Mouse (Mus musculus): Measurements from ENCODE around the gene Unc13a. TPM values are rescaled to one million over a fixed set of nuclear protein-coding genes. Genes with fewer than 3 reads are reported as not detected.

The Unc13a gene
- 97.3 and 110 TPM in 2 replicates for polyA plus RNA-seq (2012; rRNA removed)

DNA sequence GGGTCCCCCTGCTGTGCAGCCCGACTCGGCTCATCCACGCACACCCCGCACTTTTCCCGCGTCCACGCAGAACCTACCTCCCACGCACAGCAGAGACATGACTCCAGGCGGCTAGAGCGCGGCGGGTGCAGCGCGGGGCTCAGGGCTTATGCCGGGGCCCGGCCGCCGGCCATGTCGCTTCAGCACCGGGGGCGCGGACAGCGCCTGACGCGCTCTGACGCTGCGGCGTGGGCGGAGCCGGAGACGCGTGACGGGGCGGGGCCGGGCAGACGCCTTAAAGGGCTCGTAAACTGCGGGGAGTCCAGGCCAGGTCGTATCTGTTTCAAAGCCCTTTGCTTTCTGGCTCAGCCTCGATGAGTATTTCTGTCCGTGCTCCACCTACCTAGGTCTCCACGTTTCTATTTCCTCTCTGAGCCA lies at the start of gene Unc13a:
Unc13a (minus strand) TSS at position 209 of the 417 bp plus-strand sequence.
- peaks cover 37% of the 10 kb centered on the region for H3K4me1 ChIP-seq (ENCODE audit: control insufficient read depth, insufficient read depth, low read length)
- no peaks in the 10 kb centered on the region for H3K27me3 ChIP-seq (ENCODE audit: control insufficient read depth, insufficient read depth, low read length)
- peak; percentile 95 for DNase-seq
- WGBS, result under 1% methylated on average over 42 of the region's 42 CpGs
- peak within 1 kb of the TSS; percentile 79 for H3K27ac ChIP-seq (ENCODE audit: insufficient read depth, low read length)
- H3K4me3 ChIP-seq (replicated peaks; ENCODE audit: insufficient read depth, low read depth, low read length), result peak within 1 kb of the TSS; percentile 94
- peak; percentile 83 for TF ChIP-seq POLR2A (IDR thresholded peaks at IDR 0.05; ENCODE audit: borderline replicate concordance, insufficient read depth, low read length)
- TF ChIP-seq CTCF (IDR thresholded peaks at IDR 0.05; ENCODE audit: borderline replicate concordance, insufficient read depth, low read depth, low read length), result no peak

DNA sequence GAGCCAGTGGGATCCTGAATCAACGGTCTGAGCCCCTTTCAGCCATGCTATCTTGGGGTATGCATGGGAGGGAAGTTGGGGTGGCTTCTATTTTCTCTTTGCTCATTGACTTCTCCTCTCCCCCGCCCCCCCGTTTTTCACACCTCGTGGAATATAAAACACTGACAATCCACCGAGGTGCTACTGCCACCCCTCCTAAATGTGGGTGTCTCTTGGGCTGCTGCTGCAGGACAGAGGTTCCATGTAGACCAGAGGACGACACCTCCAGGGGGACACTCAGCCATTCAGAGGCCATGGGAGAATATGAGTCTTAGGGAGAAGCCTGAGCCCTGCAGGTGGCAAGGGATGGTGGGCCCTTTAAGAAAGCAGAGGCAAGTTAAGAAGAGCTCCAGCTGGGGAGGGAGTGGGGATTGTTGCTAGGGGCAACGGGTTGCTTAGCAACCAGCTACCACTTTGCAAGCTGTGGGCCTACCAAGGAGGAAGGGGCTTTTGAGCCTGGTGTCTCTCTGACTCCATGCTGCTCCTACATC lies 48.4 kb upstream of the Unc13a start:
- Histone ChIP-seq H3K27me3 (ENCODE audit: control insufficient read depth, insufficient read depth, low read length) (no peaks in the 10 kb centered on the region), H3K4me1 (ENCODE audit: control insufficient read depth, insufficient read depth, low read length) (peaks cover 8% of the 10 kb centered on the region; the same call in 1 of the 2 replicates), H3K27ac (ENCODE audit: insufficient read depth, low read length) (no peak overlapping the region), H3K4me3 (replicated peaks; ENCODE audit: insufficient read depth, low read depth, low read length) (no peak overlapping the region)
- DNase-seq, result no peak
- WGBS, result 33% methylated on average over 7 of the region's 7 CpGs
- TF ChIP-seq CTCF (IDR thresholded peaks at IDR 0.05; ENCODE audit: borderline replicate concordance, insufficient read depth, low read depth, low read length) (no peak), POLR2A (IDR thresholded peaks at IDR 0.05; ENCODE audit: borderline replicate concordance, insufficient read depth, low read length) (no peak)

DNA sequence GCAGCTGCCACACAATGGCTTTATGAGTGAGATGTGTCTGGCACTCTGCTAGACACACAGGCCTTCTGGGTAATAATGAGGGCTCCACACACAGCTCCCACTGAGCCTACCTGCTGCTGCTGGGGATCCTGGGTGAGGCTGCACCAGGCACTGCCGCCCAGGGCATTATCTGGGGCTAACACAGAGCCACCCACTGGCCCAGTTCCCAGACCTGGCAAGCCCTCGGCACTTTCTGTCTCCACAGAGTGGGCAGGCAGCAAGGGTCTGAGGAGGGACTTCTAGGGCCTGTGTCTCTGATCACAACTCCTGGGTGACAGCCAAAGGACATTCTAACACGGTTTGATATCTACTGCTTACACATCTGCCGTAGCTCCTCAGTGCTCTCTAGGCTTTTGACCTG lies 47.7 kb upstream of the Unc13a start:
- Histone ChIP-seq H3K4me3 (replicated peaks; ENCODE audit: insufficient read depth, low read depth, low read length) (no peak overlapping the region), H3K27me3 (ENCODE audit: control insufficient read depth, insufficient read depth, low read length) (no peaks in the 10 kb centered on the region), H3K27ac (ENCODE audit: insufficient read depth, low read length) (no peak overlapping the region), H3K4me1 (ENCODE audit: control insufficient read depth, insufficient read depth, low read length) (peaks cover 4% of the 10 kb centered on the region; the same call in 1 of the 2 replicates)
- peak in 1 of 2 experiments; percentile 51 for DNase-seq
- no peak for TF ChIP-seq CTCF (IDR thresholded peaks at IDR 0.05; ENCODE audit: borderline replicate concordance, insufficient read depth, low read depth, low read length)
- TF ChIP-seq POLR2A (IDR thresholded peaks at IDR 0.05; ENCODE audit: borderline replicate concordance, insufficient read depth, low read length), result no peak
- 20% methylated on average over 4 of the region's 4 CpGs for WGBS

DNA sequence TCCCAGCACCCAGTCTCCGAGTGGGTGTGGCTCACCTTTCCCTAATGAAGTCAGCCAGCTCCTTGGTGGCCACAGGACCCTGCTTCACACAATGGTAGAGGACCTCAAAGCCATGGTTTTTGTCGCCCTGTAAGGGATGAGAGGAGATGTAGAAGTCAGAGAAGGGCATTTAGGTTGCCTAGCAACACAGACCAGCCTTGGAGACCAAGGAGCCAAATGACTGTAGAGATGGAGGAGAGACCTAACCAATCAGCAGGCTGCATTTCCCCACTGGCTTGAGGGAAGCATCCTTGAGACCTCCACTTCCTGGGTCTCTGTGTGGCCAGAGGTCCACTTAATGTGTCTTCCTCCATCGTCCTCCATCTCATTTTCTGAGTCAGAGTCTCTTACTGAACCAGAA lies 46.7 kb upstream of the Unc13a start:
- no peak overlapping the region for H3K27ac ChIP-seq (ENCODE audit: insufficient read depth, low read length)

DNA sequence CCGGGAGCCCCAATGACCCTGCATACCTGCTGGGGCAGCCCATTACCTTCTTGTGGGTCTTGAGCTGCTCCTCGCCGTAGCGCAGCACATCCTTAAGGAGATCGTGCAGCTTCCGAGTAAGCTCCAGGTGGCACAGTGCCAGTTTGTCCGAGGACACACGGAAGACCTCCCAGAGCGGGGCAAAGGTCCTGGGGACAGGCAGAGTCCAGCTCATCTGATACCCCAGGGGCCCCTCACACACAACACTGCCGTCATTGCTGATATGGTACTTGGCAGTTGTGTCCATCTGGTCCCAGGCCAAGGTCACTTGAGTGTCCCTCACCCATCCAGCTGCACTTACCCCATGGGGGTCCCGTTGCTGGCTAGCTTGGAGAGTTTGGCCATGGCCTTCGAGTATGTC lies 45.5 kb upstream of the Unc13a start:
- Histone ChIP-seq H3K4me1 (ENCODE audit: control insufficient read depth, insufficient read depth, low read length) (no peaks in the 10 kb centered on the region), H3K27me3 (ENCODE audit: control insufficient read depth, insufficient read depth, low read length) (no peaks in the 10 kb centered on the region), H3K4me3 (replicated peaks; ENCODE audit: insufficient read depth, low read depth, low read length) (no peak overlapping the region), H3K27ac (ENCODE audit: insufficient read depth, low read length) (no peak overlapping the region)
- 48% methylated on average over 12 of the region's 12 CpGs for WGBS
- no peak for TF ChIP-seq POLR2A (IDR thresholded peaks at IDR 0.05; ENCODE audit: borderline replicate concordance, insufficient read depth, low read length)
- no peak for TF ChIP-seq CTCF (IDR thresholded peaks at IDR 0.05; ENCODE audit: borderline replicate concordance, insufficient read depth, low read depth, low read length)
- no peak for DNase-seq

More for the DNA sequence above, 46.7 kb upstream of the Unc13a start:
- DNase-seq, result no peak
- 53% methylated on average over 3 of the region's 3 CpGs for WGBS
- Histone ChIP-seq H3K4me3 (replicated peaks; ENCODE audit: insufficient read depth, low read depth, low read length) (no peak overlapping the region), H3K4me1 (ENCODE audit: control insufficient read depth, insufficient read depth, low read length) (no peaks in the 10 kb centered on the region), H3K27me3 (ENCODE audit: control insufficient read depth, insufficient read depth, low read length) (no peaks in the 10 kb centered on the region)
- TF ChIP-seq POLR2A (IDR thresholded peaks at IDR 0.05; ENCODE audit: borderline replicate concordance, insufficient read depth, low read length) (no peak), CTCF (IDR thresholded peaks at IDR 0.05; ENCODE audit: borderline replicate concordance, insufficient read depth, low read depth, low read length) (no peak)

DNA sequence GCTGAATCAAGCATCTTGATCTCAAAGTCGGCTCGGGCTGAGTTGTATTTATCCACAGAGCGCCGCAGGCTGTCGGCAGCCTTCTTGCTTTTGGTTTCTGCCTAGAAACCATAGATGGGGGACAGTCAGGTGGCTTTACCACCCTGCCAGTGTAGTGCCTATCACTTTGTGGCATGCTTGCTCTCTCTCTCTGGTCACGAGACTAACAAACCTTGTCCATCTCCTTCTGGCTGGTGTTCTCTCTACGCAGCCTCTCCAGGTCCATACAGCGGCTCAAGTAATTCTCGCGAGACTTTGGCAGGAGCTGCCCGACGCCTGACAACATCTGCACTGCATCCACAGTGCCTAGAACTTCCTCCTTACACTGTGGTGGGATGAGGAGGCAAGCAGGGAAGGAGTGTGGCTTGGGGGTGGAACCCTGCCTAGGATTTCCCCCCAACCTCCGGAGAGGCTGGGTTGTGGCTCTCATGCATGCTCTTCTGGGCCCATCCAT lies 45.0 kb upstream of the Unc13a start:
- no peak for TF ChIP-seq POLR2A (IDR thresholded peaks at IDR 0.05; ENCODE audit: borderline replicate concordance, insufficient read depth, low read length)
- TF ChIP-seq CTCF (IDR thresholded peaks at IDR 0.05; ENCODE audit: borderline replicate concordance, insufficient read depth, low read depth, low read length), result no peak
- no peaks in the 10 kb centered on the region for H3K27me3 ChIP-seq (ENCODE audit: control insufficient read depth, insufficient read depth, low read length)
- no peak overlapping the region for H3K4me3 ChIP-seq (replicated peaks; ENCODE audit: insufficient read depth, low read depth, low read length)
- no peaks in the 10 kb centered on the region for H3K4me1 ChIP-seq (ENCODE audit: control insufficient read depth, insufficient read depth, low read length)
- 87% methylated on average over 13 of the region's 13 CpGs for WGBS
- no peak overlapping the region for H3K27ac ChIP-seq (ENCODE audit: insufficient read depth, low read length)
- no peak for DNase-seq

DNA sequence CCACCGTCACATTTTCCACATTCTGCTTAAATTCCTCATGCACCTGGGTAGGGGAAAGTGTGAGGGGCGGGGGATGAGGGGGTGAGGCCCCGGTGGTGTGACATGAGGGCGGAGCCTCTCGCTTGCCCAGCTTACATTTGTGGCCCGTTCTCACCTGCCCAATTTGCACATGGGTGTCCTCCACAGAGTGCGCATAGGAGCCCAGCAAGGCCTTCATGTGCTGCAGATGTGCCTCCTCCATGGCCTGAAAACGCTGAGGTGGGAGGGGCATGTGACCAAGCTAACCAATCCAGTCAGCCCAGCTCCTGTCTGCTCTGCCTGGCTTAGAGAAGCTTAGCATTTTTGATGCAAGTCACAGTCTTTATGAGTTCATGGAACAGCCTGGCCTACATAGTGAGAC lies 44.0 kb upstream of the Unc13a start:
- Histone ChIP-seq H3K27me3 (ENCODE audit: control insufficient read depth, insufficient read depth, low read length) (no peaks in the 10 kb centered on the region), H3K4me3 (replicated peaks; ENCODE audit: insufficient read depth, low read depth, low read length) (no peak overlapping the region), H3K4me1 (ENCODE audit: control insufficient read depth, insufficient read depth, low read length) (no peaks in the 10 kb centered on the region), H3K27ac (ENCODE audit: insufficient read depth, low read length) (no peak overlapping the region)
- no peak for DNase-seq
- TF ChIP-seq CTCF (IDR thresholded peaks at IDR 0.05; ENCODE audit: borderline replicate concordance, insufficient read depth, low read depth, low read length), result no peak
- no peak for TF ChIP-seq POLR2A (IDR thresholded peaks at IDR 0.05; ENCODE audit: borderline replicate concordance, insufficient read depth, low read length)
- WGBS, result 66% methylated on average over 8 of the region's 8 CpGs

DNA sequence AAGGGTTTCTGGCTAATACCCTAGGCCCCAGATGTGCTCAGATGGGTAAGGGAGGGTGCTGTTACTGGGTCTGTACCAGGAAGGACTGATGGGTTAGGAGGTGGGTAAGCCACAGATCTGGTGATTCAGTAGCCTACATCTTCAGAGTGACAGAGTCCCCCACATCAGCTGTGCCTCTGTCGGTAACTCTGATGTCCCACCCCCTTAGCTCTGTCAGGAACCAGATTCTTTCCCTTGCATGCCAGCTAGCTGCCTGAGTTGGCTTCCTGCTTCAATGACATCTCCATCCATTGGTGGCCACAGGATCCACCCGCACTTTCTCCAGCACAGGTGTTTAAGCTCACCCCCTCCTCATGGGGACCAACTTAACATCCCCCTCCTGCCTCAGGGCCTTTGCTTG lies 40.0 kb upstream of the Unc13a start:
- H3K27me3 ChIP-seq (ENCODE audit: control insufficient read depth, insufficient read depth, low read length), result no peaks in the 10 kb centered on the region
- H3K4me3 ChIP-seq (replicated peaks; ENCODE audit: insufficient read depth, low read depth, low read length), result no peak overlapping the region
- 70% methylated on average over 2 of the region's 2 CpGs for WGBS
- DNase-seq, result peak in 1 of 2 experiments; percentile 12
- H3K4me1 ChIP-seq (ENCODE audit: control insufficient read depth, insufficient read depth, low read length), result peaks cover 8% of the 10 kb centered on the region; the same call in 1 of the 2 replicates
- no peak overlapping the region for H3K27ac ChIP-seq (ENCODE audit: insufficient read depth, low read length)
- TF ChIP-seq POLR2A (IDR thresholded peaks at IDR 0.05; ENCODE audit: borderline replicate concordance, insufficient read depth, low read length) (no peak), CTCF (IDR thresholded peaks at IDR 0.05; ENCODE audit: borderline replicate concordance, insufficient read depth, low read depth, low read length) (no peak)

Data from cerebellum, adult 2 months (tissue).